Mouse (Mus musculus) kidney, postnatal 36 days (tissue): ENCODE results near the gene Atxn1.
A peak's percentile ranks its signal among the peaks of the same experiment; 100 is the strongest.

ENCODE experiments used
- DNase-seq, 2 experiments: peaks; one replicate each; pipeline ENCODE4 v3.0.0; 2021 to 2022; ENCODE audit warnings: mixed read lengths in 2 of 2

Gene Atxn1

GRCm38 (mm10) chr13:45764354-45764753, 200.5 kb downstream of the Atxn1 start:
- no peak for DNase-seq

GRCm38 (mm10) chr13:45762278-45762677, 202.5 kb downstream of the Atxn1 start:
- no peak for DNase-seq

- DNase-seq, result no peak
Measured at GRCm38 (mm10) chr13:45754483-45754882, 210.3 kb downstream of the Atxn1 start.

GRCm38 (mm10) chr13:45752498-45752897, 212.3 kb downstream of the Atxn1 start:
- DNase-seq, result no peak

- DNase-seq, result peak in 1 of 2 experiments; percentile 34
Measured at GRCm38 (mm10) chr13:45751231-45751630, 213.6 kb downstream of the Atxn1 start.

GRCm38 (mm10) chr13:45750627-45751026, 214.2 kb downstream of the Atxn1 start:
- DNase-seq, result no peak

GRCm38 (mm10) chr13:45749937-45750336, 214.9 kb downstream of the Atxn1 start:
- peak; percentile 20 to 47 for DNase-seq

GRCm38 (mm10) chr13:45749222-45749621, 215.6 kb downstream of the Atxn1 start:
- DNase-seq, result peak; percentile 27 to 40

GRCm38 (mm10) chr13:45748691-45749090, 216.1 kb downstream of the Atxn1 start:
- no peak for DNase-seq

GRCm38 (mm10) chr13:45745851-45746773, 218.7 kb downstream of the Atxn1 start:
- DNase-seq, result peak in 1 of 2 experiments; percentile 27

GRCm38 (mm10) chr13:45744803-45745432, 219.9 kb downstream of the Atxn1 start:
- no peak for DNase-seq

- no peak for DNase-seq
Measured at GRCm38 (mm10) chr13:45743848-45744247, 221.0 kb downstream of the Atxn1 start.

GRCm38 (mm10) chr13:45740369-45740768, 224.4 kb downstream of the Atxn1 start:
- DNase-seq, result no peak

- DNase-seq, result no peak
Measured at GRCm38 (mm10) chr13:45736241-45736640, 228.6 kb downstream of the Atxn1 start.

GRCm38 (mm10) chr13:45735802-45736201, 229.0 kb downstream of the Atxn1 start:
- no peak for DNase-seq

GRCm38 (mm10) chr13:45734531-45734930, 230.3 kb downstream of the Atxn1 start:
- DNase-seq, result no peak

- DNase-seq, result no peak
Measured at GRCm38 (mm10) chr13:45732590-45732989, 232.2 kb downstream of the Atxn1 start.

GRCm38 (mm10) chr13:45726917-45727316, 237.9 kb downstream of the Atxn1 start:
- no peak for DNase-seq

GRCm38 (mm10) chr13:45726181-45726580, 238.6 kb downstream of the Atxn1 start:
- DNase-seq, result no peak

- no peak for DNase-seq
Measured at GRCm38 (mm10) chr13:45724507-45725259, 240.1 kb downstream of the Atxn1 start.

GRCm38 (mm10) chr13:45722885-45723284, 241.9 kb downstream of the Atxn1 start:
- no peak for DNase-seq

GRCm38 (mm10) chr13:45721621-45722020, 243.2 kb downstream of the Atxn1 start:
- peak; percentile 61 to 77 for DNase-seq

GRCm38 (mm10) chr13:45718850-45719249, 246.0 kb downstream of the Atxn1 start:
- peak in 1 of 2 experiments; percentile 31 for DNase-seq
